Mouse (Mus musculus): ENCODE measurements around the gene Eml6.
A peak's percentile ranks its signal among the peaks of the same experiment; 100 is the strongest.

Gene Eml6

GRCm38 (mm10) chr11:29861040-29861439, 164.8 kb downstream of the Eml6 start:
- DNase-seq (ENCODE audit: low read depth, low spot score) = no peak

- no peak for DNase-seq (ENCODE audit: low read depth, low spot score)
Observed at GRCm38 (mm10) chr11:29840606-29841227, 185.1 kb downstream of the Eml6 start.

- no peak for DNase-seq (ENCODE audit: low read depth, low spot score)
Observed at GRCm38 (mm10) chr11:29839781-29840180, 186.1 kb downstream of the Eml6 start.

- no peak for DNase-seq (ENCODE audit: low read depth, low spot score)
Observed at GRCm38 (mm10) chr11:29837066-29837465, 188.8 kb downstream of the Eml6 start.

GRCm38 (mm10) chr11:29827729-29828128, 198.1 kb downstream of the Eml6 start:
- no peak for DNase-seq (ENCODE audit: low read depth, low spot score)

GRCm38 (mm10) chr11:29826001-29826400, 199.8 kb downstream of the Eml6 start:
- DNase-seq (ENCODE audit: low read depth, low spot score) = no peak

GRCm38 (mm10) chr11:29825271-29825718, 200.5 kb downstream of the Eml6 start, which contains the start of gene 4931440F15Rik:
Gene 4931440F15Rik (minus strand): TSS chr11:29825668.
- DNase-seq (ENCODE audit: low read depth, low spot score) = peak; percentile 13

- peak; percentile 43 for DNase-seq (ENCODE audit: low read depth, low spot score)
Observed at GRCm38 (mm10) chr11:29824474-29825270, 201.2 kb downstream of the Eml6 start.

GRCm38 (mm10) chr11:29823141-29823540, 202.7 kb downstream of the Eml6 start:
- no peak for DNase-seq (ENCODE audit: low read depth, low spot score)

- DNase-seq (ENCODE audit: low read depth, low spot score) = no peak
Observed at GRCm38 (mm10) chr11:29815670-29816069, 210.2 kb downstream of the Eml6 start.

- no peak for DNase-seq (ENCODE audit: low read depth, low spot score)
Observed at GRCm38 (mm10) chr11:29815261-29815660, 210.6 kb downstream of the Eml6 start.

GRCm38 (mm10) chr11:29813267-29813666, 212.6 kb downstream of the Eml6 start:
- no peak for DNase-seq (ENCODE audit: low read depth, low spot score)

- no peak for DNase-seq (ENCODE audit: low read depth, low spot score)
Observed at GRCm38 (mm10) chr11:29812475-29812874, 213.4 kb downstream of the Eml6 start.

- no peak for DNase-seq (ENCODE audit: low read depth, low spot score)
Observed at GRCm38 (mm10) chr11:29810324-29810723, 215.5 kb downstream of the Eml6 start.

- no peak for DNase-seq (ENCODE audit: low read depth, low spot score)
Observed at GRCm38 (mm10) chr11:29808981-29809589, 216.7 kb downstream of the Eml6 start.

GRCm38 (mm10) chr11:29808173-29808980, 217.5 kb downstream of the Eml6 start:
- DNase-seq (ENCODE audit: low read depth, low spot score) = no peak

GRCm38 (mm10) chr11:29807325-29807724, 218.5 kb downstream of the Eml6 start:
- DNase-seq (ENCODE audit: low read depth, low spot score) = no peak

- no peak for DNase-seq (ENCODE audit: low read depth, low spot score)
Observed at GRCm38 (mm10) chr11:29801432-29802427, 224.1 kb downstream of the Eml6 start.

GRCm38 (mm10) chr11:29799839-29800238, 226.0 kb downstream of the Eml6 start:
- DNase-seq (ENCODE audit: low read depth, low spot score) = no peak

GRCm38 (mm10) chr11:29795106-29795505, 230.7 kb downstream of the Eml6 start:
- no peak for DNase-seq (ENCODE audit: low read depth, low spot score)
